Mouse (Mus musculus) kidney, postnatal 14 days (tissue): Measurements from ENCODE around the gene Myo1a.

Source experiments
- DNase-seq: peaks from one replicate; pipeline ENCODE4 v3.0.0; 2022; ENCODE audit warnings: mixed read lengths

Gene Myo1a

GRCm38 (mm10) chr10:127675859-127676398, 29.0 kb upstream of the Myo1a start:
- no peak for DNase-seq

GRCm38 (mm10) chr10:127676691-127677548, 28.1 kb upstream of the Myo1a start:
- peak; percentile 96 for DNase-seq

GRCm38 (mm10) chr10:127677591-127678336, 27.2 kb upstream of the Myo1a start:
- DNase-seq: peak; percentile 82

- DNase-seq: no peak
These were observed 25.8 kb upstream of the Myo1a start for GRCm38 (mm10) chr10:127679208-127679607.

GRCm38 (mm10) chr10:127679881-127680280, 25.1 kb upstream of the Myo1a start:
- DNase-seq: no peak

GRCm38 (mm10) chr10:127682886-127683285, 22.1 kb upstream of the Myo1a start:
- no peak for DNase-seq

GRCm38 (mm10) chr10:127691053-127691452, 13.9 kb upstream of the Myo1a start:
- no peak for DNase-seq

- peak; percentile 22 for DNase-seq
These were observed 10.3 kb upstream of the Myo1a start for GRCm38 (mm10) chr10:127694636-127695035.

GRCm38 (mm10) chr10:127695775-127696174, 9.2 kb upstream of the Myo1a start:
- DNase-seq: no peak

- DNase-seq: no peak
These were observed 6.0 kb upstream of the Myo1a start for GRCm38 (mm10) chr10:127698966-127699365.

GRCm38 (mm10) chr10:127703299-127703698, 1.7 kb upstream of the Myo1a start:
- DNase-seq: peak; percentile 8

- no peak for DNase-seq
These were observed 677 bp upstream of the Myo1a start for GRCm38 (mm10) chr10:127704293-127704692.

- no peak for DNase-seq
These were observed 813 bp downstream of the Myo1a start for GRCm38 (mm10) chr10:127705783-127706182.

- peak; percentile 68 for DNase-seq
These were observed 2.8 kb downstream of the Myo1a start for GRCm38 (mm10) chr10:127707721-127708120.

- DNase-seq: no peak
These were observed 3.9 kb downstream of the Myo1a start for GRCm38 (mm10) chr10:127708850-127709370.

GRCm38 (mm10) chr10:127710331-127710730, 5.4 kb downstream of the Myo1a start:
- no peak for DNase-seq

- DNase-seq: no peak
These were observed 7.8 kb downstream of the Myo1a start for GRCm38 (mm10) chr10:127712736-127713135.

- no peak for DNase-seq
These were observed 16.9 kb downstream of the Myo1a start for GRCm38 (mm10) chr10:127721671-127722418.

GRCm38 (mm10) chr10:127724178-127724577, 19.2 kb downstream of the Myo1a start, which contains the start of gene Tac2:
Tac2 (plus strand) TSS chr10:127724478.
- no peak for DNase-seq

- no peak for DNase-seq
These were observed 20.2 kb downstream of the Myo1a start for GRCm38 (mm10) chr10:127725136-127725535.

- no peak for DNase-seq
These were observed 23.5 kb downstream of the Myo1a start for GRCm38 (mm10) chr10:127728437-127728836.

- DNase-seq: no peak
These were observed 25.4 kb downstream of the Myo1a start for GRCm38 (mm10) chr10:127730285-127730932.
